Mouse (Mus musculus) left cerebral cortex, adult 2 months (tissue): ENCODE measurements around the gene Arhgap30. TPM values are rescaled to one million over a fixed set of nuclear protein-coding genes. Genes with fewer than 3 reads are reported as not detected.

Source experiments
- DNase-seq, 2 experiments: peaks; one replicate each; pipeline ENCODE4 v3.0.0; 2021 to 2022; ENCODE audit warnings: low spot score in 2 of 2, mixed read lengths in 1 of 2; ENCODE audit errors: extremely low spot score in 1 of 2
- H3K27ac ChIP-seq: fragments of 200-600 bp; 2 replicates; pipeline ENCODE4 v1.8.1; 2022
- H3K4me3 ChIP-seq: fragments of 200-600 bp; 2 replicates; pipeline ENCODE4 v1.8.1; 2022
- CTCF ChIP-seq: fragments of 200-600 bp; IDR thresholded peaks from 2 replicates; pipeline ENCODE4 v1.8.1; 2022; ENCODE audit warnings: antibody characterized with exemption, mild to moderate bottlenecking, moderate library complexity
- intact Hi-C: fragments of 180-260 bp; cut with DNase I; formaldehyde crosslinking; loops from one replicate; pipeline ENCODE4 v1.15.1; 2025
- total RNA-seq, 2 experiments: library from RNA; stranded (reverse); gene quantifications; 2 replicates each; pipeline ENCODE4 v1.2.3; 2021

Gene Arhgap30
- total RNA-seq, 2 experiments from 2014 or later, result 2.0 to 2.2 TPM

DNA sequence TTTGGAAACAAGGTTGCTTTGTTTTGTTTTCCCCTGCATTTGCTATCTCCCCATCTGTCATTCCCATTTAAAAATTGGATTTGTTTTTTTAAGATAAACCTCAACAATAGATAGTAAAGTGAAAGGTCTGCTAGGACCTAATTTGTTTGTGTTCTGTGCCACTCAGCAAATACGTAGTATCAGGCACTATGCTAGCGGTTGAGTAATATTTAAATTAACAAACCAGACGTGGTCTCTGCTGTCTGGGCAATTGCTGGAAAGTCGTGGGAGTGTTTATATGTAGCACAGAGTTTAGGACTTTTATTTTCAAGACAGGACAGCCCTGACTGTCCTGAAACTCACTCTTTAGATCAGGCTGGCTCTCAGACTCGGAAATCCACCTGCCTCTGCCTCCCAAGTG lies 63.8 kb downstream of the Arhgap30 start:
- intact Hi-C loops, result no loop called here
- Histone ChIP-seq H3K4me3 (no peak overlapping the region), H3K27ac (no peak overlapping the region)
- no peak for TF ChIP-seq CTCF
- DNase-seq, result no peak

DNA sequence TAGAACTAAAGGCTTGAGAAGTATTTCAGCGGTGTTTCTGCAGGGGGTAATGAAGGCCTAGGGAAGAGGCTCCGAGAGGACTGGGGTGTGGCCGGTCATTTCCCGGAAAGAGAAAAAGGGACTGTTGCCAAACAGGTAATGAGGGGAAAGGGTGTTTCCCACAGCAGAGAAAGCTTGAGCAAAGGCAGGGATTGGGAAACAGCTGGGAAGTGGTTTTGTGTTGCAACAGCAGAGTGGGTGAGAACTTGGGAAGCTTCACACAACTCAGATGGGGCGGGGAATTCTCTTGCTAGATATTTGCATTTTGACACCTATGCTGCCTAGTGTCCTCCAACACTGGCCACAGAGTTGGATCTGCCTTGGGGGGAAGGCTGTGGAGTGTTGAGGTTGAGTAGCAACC lies 64.2 kb downstream of the Arhgap30 start:
- TF ChIP-seq CTCF, result no peak
- Histone ChIP-seq H3K4me3 (no peak overlapping the region), H3K27ac (no peak overlapping the region)
- intact Hi-C loops, result no loop called here
- no peak for DNase-seq

DNA sequence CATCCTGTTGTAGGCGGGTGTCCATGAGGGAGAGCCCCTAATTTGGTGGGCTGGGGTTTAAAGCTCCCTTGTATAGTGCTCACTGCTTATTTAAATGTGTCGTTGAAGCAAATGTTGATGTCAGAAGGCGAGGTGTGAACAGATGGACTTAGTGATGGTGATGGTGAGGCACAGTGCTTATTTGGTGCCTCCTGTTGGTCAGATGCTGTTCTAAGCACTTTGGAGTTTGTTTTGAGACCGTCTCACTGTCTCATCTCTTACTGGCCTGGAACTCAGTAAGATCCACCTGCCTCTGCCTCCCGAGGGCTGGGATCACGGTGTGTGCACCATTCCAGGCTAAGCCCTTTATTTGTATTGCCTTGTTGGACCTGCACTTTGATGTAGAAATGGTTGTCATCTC lies 66.2 kb downstream of the Arhgap30 start:
- no peak for DNase-seq
- TF ChIP-seq CTCF, result no peak; the same call in 1 of the 2 replicates
- Histone ChIP-seq H3K4me3 (no peak overlapping the region), H3K27ac (no peak overlapping the region)
- intact Hi-C loops, result no loop called here

DNA sequence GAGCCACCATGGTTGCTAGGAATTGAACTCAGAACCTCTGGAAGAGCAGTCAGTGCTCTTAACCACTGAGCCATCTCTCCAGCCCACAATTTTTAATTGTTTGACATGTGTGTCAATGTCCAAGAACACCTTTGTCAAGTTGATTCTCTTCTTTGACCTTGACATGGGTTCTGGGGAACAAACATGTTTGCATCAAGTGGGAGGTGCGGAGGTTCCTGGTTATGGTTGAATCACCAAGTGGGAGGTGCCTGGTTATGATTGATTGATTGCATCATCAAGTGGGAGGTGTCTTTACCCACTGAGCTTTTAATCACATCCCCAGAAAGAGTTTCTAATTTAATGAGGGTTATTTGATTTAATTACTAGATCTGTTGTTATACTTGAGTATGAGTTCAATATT lies 68.8 kb downstream of the Arhgap30 start:
- Histone ChIP-seq H3K27ac (no peak overlapping the region), H3K4me3 (no peak overlapping the region)
- DNase-seq, result no peak
- intact Hi-C loops, result no loop called here
- no peak for TF ChIP-seq CTCF

DNA sequence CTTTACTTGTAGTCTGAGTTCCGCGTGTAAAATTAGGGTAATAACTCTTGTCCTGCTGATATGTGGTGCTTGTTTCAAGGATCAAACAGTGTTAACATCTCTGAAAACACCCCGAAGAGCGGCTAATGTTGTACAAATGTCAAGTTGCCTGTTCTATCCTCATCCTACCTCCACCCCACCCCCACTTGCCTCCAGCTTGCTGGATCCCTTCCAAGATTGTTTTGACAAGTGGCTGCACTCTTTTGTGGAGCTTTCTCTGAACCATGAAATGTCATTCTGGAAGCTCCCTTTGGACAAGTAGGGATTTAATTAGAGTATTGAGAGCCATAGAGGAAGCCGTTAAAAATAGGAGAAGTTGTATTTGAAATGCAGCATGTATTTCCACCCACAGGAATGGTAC lies 71.0 kb downstream of the Arhgap30 start:
- DNase-seq, result no peak
- intact Hi-C loops, result no loop called here
- TF ChIP-seq CTCF, result no peak

More for the DNA sequence above, 71.0 kb downstream of the Arhgap30 start:
- Histone ChIP-seq H3K4me3 (no peak overlapping the region), H3K27ac (no peak overlapping the region)

Other genes with a start within 250 kb of the Arhgap30 start
- gene Sdhc, start 238.4 kb upstream of the Arhgap30 start, total RNA-seq, result 100 to 1,000 TPM; 194 to 195 TPM
- gene Mpz, start 238.2 kb upstream of the Arhgap30 start, total RNA-seq, result not detected
- gene Pcp4l1, start 192.7 kb upstream of the Arhgap30 start, total RNA-seq, result 100 to 1,000 TPM in 1 of 2 experiments, 10 to 100 TPM in 1; 76.7 to 113 TPM
- under 1 TPM; 0.19 to 0.23 TPM for gene Nr1i3, start 175.0 kb upstream of the Arhgap30 start, total RNA-seq
- 10 to 100 TPM; 86.4 to 91.2 TPM for gene Tomm40l, start 166.4 kb upstream of the Arhgap30 start, total RNA-seq
- gene Apoa2, start 163.9 kb upstream of the Arhgap30 start, total RNA-seq, result 1 to 10 TPM; 1.5 to 2.2 TPM
- 10 to 100 TPM; 12.6 to 14.4 TPM for gene Fcer1g, start 154.6 kb upstream of the Arhgap30 start, total RNA-seq
- gene Adamts4, start 138.5 kb upstream of the Arhgap30 start, total RNA-seq, result 1 to 10 TPM; 6.7 to 8.6 TPM
- gene Ndufs2, start 137.6 kb upstream of the Arhgap30 start, total RNA-seq, result 100 to 1,000 TPM; 267 to 272 TPM
- gene B4galt3, start 118.6 kb upstream of the Arhgap30 start, total RNA-seq, result 10 to 100 TPM; 57.0 to 69.2 TPM
- 10 to 100 TPM; 26.0 to 32.1 TPM for gene Ppox, start 107.8 kb upstream of the Arhgap30 start, total RNA-seq
- gene Usp21, start 101.0 kb upstream of the Arhgap30 start, total RNA-seq, result 10 to 100 TPM; 59.8 to 65.7 TPM
- 100 to 1,000 TPM; 101 to 108 TPM for gene Ufc1, start 93.9 kb upstream of the Arhgap30 start, total RNA-seq
- gene Dedd, start 59.8 kb upstream of the Arhgap30 start, total RNA-seq, result 10 to 100 TPM; 40.4 to 40.9 TPM
- gene Nit1, start 43.3 kb upstream of the Arhgap30 start, total RNA-seq, result 10 to 100 TPM; 43.3 to 44.3 TPM
- 100 to 1,000 TPM; 186 to 191 TPM for gene Pfdn2, start 43.3 kb upstream of the Arhgap30 start, total RNA-seq
- 1 to 10 TPM; 6.2 to 7.1 TPM for gene Klhdc9, start 28.2 kb upstream of the Arhgap30 start, total RNA-seq
- gene Nectin4, start 18.9 kb upstream of the Arhgap30 start, total RNA-seq, result 1 to 10 TPM; 3.0 to 3.1 TPM
- gene Usf1, start 22.4 kb downstream of the Arhgap30 start, total RNA-seq, result 100 to 1,000 TPM in 1 of 2 experiments, 10 to 100 TPM in 1; 99.7 to 106 TPM
- 1 to 10 TPM; 2.9 to 4.3 TPM for gene Tstd1, start 29.9 kb downstream of the Arhgap30 start, total RNA-seq
- 1 to 10 TPM; 4.9 to 6.2 TPM for gene F11r, start 48.6 kb downstream of the Arhgap30 start, total RNA-seq
- 1 to 10 TPM; 4.9 to 5.4 TPM for gene Alyref2, start 114.5 kb downstream of the Arhgap30 start, total RNA-seq
- gene Itln1, start 146.3 kb downstream of the Arhgap30 start, total RNA-seq, result not detected
- gene Cd244a, start 170.2 kb downstream of the Arhgap30 start, total RNA-seq, result not detected
- gene Ly9, start 218.5 kb downstream of the Arhgap30 start, total RNA-seq, result not detected